Mouse (Mus musculus) adrenal gland, adult (tissue): ENCODE data around the gene Ces1h.
"Not testable (repeated sequence)": the region's sequence is repeated elsewhere in the genome, so short reads cannot be mapped to it uniquely, and the experiment has no call there.

Experiments
- DNase-seq, 2 experiments: peaks; one replicate each; pipeline ENCODE4 v3.0.0; 2022 to 2023; ENCODE audit warnings: low spot score in 1 of 2; ENCODE audit not compliant: inconsistent age in 2 of 2

Gene Ces1h

DNA sequence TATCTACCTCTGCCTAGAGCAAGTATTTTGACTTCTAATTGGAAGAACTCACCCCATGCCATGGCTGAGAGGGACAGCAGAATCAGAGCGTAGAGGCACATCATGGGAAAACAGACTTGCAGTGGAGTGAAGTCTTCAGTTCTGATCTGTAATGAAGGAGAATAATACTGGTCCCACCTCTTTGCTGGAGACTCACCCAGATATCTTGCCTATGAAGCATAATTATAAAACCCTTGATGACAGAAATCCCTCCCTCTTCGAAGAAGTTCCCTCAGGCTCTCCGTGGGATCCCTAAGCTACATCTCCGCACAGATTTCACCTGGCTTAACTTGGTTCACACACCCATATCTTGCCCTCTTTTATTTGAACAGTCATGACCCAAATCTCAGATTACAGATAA lies at the start of gene Ces1h:
Gene Ces1h (minus strand): TSS at position 101 of the 400 bp plus-strand sequence.
- DNase-seq = no peak

DNA sequence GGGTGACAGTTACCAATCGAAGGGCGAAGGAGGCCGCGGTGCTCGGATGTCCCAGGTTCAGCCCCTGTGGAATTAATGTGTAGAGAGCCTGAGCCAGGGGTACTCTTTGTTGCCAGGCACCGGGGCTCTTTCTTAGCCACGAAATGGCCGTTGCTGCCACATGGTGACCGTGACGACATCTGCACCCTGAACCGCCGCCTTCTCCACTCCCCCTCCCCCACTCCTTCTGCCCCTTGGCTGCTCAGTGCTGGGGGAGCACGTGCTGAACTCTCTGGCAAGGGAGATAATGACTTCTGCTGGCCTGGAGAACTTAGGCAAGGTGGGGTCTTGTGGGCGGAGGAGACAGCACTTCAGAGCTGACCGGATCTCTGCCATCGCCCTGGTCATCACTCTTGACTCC lies 47.7 kb upstream of the Ces1h start:
- no peak for DNase-seq

DNA sequence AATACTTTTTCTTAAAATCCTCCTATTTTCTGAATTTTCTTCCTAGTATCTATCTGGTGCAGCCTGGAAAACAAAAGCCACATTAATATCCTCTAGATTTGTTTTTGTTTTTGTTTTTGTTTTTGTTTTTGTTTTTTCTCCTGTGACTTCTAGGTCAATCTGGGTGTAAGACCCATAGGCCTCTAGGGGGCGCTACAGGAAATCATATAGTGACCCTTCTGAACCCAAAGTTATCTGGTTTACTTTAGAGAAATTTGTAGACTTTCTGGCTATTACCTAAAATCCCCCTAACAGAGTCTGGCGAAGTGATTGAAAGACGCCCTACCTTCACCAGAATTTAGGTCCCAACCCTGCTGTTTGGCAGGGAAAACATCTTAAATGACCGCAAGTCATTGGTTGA lies 35.9 kb upstream of the Ces1h start:
- DNase-seq = no peak

DNA sequence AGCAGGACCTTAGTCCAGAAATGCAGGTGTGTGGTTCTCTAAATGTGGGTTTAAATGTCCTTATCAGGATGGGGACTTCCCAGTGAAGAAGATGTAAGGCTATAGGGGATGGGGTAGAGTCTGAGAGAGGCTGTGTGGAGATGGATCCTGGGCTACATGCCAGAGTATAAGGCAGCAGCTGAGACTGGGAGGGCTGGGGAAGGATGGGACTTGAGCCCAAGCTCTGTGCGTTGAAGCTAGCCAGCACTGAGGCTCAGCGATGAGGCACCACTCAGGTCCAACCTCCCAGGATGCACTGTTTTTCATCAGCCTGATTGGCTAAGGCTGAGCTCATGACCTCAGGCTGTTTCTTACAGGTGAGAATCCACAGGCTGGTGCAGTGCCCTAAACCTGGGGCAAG lies 29.3 kb upstream of the Ces1h start:
- no peak for DNase-seq

DNA sequence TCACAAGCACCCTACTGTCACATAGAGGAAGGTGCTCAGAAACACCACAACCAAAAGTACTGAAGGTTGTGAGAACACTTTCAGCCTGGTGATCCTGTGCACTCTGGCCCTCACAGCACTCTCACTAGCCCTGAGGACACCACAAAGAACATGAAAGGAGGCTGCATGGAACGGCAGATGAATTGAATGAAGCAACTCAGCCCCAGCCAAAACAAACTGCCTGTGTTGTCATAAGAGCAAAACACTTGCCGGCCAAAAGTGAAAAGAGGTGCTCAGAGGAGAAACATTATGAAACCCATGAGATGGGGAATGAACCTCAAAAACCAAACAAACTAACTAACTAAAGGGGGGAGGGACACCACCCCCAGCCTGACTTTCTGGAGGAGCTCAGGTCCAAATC lies 20.2 kb upstream of the Ces1h start:
- no peak for DNase-seq

DNA sequence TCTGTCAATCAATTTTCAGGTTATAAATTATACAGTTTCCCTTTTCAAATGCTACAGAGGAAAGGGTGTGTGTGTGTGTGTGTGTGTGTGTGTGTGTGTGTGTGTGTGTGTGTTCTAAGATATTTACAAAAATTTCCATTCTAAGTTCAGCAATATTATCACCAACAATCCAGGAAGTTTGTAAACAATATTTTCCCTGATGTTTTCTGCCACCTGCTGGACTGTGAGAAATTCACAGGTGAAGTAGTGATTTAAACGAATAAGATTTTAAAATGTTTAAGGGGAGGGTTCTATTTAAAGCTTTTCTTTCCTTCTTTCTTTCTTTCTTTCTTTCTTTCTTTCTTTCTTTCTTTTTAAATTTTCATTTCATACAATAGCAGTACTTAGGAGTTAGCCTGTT lies 18.5 kb upstream of the Ces1h start:
- DNase-seq = peak in 1 of 2 experiments; percentile 67

DNA sequence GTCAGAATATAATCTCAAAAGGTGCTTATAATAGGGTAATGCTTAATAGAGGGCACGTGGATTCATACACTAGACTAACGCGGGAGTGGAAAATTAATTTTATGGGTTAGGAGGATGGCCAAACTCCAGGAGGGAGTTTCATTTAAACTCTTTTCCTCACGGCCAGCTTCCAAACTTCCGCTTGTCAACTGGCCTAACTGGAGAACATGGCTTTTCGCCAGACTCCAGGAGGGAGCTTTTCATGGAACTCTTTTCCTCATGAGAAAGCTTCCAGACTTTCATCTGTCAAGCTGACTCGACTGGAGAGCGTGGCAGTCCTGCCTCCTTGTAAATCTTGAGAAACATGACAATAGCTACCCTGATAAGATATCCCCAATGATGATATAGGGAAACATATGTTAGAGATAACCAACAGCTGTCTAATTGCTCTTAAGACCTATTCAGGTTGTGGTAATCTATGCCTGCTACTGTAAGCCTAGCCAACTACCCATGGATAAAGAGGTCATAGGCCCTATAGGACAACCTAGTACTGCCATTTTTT lies 14.6 kb upstream of the Ces1h start:
- not testable (repeated sequence) for DNase-seq

DNA sequence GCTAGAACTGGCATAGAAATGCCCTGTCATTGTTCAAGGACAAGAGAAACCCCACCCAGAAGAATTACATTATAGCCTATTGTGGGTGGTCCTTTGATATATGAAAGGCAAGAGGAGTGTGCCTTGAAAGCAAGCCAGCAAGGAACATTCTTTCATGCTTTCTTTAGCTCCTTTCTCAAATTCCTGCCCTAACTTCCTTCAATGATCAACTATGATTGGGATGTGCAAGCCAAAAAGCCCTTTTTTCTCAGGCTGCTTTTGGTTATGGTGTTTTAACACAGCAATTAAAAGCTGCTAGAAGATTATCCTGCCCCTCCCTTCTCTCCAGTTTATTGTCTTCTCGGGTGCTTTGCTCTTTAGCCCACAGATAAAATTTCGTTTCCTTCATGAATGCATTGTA lies 10.0 kb downstream of the Ces1h start:
- no peak for DNase-seq

DNA sequence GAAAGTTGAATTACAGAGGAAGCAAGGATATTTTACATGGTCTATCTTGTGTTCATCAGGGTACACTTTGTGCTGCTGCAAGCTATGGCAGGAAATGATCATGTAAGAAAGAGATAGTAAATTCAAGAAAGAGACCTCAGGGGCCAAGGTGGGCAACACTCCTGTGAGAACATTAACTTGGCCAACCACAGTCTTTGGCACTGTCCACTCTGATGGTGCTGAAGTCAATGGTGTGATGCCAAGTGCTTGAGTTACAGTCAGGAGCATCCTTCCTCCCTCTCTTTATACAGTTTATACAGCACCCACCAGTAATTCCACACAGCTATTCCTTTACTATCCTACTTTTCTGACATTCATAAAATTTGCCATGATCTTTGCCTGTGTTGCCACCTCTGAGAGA lies 19.4 kb downstream of the Ces1h start:
- DNase-seq = no peak

DNA sequence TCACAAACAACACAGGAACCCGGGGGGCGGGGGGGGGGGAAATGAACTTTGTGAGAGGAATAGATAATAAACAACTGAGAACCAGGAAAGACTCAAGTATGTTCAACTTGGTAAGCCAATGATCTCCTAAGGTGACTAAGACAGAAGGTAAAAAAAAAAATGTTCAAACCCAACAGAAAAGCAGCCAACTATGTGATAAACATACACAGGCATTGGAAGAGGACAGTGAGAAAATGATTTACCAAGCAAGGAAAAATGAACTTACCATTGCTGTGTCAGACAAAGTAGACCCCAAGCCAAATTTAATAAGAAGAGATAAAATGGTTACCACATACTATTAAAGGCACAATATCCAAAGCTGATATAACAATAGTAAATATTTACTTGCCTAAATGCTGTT lies 40.0 kb downstream of the Ces1h start:
- DNase-seq = no peak

DNA sequence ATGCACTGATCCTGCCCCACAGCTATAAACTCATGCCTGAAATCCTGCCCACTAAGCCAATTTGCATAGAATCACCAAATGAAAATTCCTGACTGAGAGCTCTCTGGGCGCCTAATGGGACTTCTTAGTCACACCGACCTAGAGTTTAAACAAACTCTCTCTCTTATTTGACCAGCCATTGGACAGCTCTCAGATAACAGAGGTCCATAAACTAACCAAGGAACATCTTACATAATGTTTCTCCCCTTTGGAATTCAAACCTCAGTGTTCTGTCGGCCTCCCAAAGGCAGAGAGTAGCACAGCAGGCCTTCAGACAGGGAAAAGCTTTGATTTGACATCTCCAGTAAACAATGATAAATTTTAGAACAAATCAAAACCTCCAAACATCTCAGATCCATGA lies 42.3 kb downstream of the Ces1h start, which contains the start of gene Ces1g:
Gene Ces1g (minus strand): TSS at position 102 of the 400 bp plus-strand sequence.
- no peak for DNase-seq

DNA sequence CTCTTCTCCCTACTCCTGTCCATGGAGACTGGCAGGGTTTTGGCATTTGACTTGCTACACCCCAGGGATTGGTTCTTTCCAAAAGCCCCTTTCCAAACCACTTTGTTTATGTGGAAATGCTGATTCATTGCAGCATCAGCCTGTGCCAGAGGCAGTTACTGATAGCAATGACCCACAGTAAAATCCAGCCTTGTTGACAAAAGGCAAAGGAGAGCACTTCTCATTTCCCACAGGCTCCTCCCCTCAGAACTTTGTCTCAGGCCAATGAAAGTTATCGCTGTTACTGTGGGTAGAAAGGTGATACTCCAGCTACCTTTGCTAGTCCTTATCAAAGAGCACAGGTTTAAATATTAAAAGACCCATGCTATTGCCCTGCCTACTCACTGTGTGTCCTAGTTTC lies 46.8 kb downstream of the Ces1h start:
- peak in 1 of 2 experiments; percentile 69 for DNase-seq

DNA sequence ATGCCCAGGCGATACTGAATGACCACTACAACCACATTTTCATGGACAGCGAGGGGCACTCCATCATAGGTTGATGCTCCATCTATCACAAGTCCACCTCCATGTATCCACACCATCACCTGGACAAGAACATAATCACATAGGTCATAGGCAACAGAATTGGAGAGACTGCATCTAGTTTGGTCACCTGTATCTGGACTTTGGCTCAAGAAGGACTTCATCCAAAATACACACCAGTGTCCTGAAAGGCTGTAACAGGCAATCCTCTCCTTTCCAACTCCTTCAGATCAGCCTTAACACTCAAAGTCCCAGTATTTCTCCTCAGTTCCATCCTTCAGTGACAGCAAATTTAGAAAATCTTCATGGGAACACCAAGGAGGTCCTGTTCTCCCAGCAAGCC lies 48.4 kb downstream of the Ces1h start:
- no peak for DNase-seq

DNA sequence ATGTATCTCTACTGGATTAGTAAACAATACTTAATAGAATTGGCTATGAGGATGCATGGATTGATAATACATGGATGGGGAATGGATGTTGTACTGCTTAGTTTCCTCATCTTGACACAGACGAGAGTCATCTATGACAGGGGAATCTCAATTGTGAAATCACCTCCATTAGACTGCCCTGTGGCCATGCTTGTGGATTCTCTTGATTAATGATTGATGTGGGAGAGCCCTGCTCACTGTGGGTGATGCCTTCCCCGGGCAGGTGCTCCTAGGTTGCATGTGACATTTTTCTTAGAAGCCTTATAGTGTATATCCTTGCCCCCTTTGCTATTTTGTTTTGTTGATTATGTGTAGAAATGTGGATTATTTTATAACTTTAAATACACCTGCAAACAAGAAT lies 54.4 kb downstream of the Ces1h start:
- DNase-seq = no peak

DNA sequence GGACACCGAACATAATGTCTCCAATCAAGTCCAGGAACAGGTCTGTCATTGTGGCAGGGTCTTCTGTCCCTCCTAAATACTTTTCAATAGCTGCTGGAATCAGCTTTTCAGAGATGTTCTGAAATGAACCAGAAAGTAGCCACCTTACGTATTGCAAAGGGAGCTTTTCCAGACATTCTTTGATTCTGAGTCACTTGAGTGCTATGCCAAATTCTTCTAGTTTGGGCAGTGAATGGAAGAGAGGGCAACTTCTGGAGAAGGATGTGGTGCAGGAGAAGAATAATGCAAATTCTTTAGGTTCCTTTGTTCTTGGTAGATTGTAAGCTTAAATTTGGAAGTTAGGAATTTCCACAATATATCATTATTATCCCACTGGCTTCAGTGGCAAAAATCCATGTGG lies 62.5 kb downstream of the Ces1h start:
- no peak for DNase-seq

DNA sequence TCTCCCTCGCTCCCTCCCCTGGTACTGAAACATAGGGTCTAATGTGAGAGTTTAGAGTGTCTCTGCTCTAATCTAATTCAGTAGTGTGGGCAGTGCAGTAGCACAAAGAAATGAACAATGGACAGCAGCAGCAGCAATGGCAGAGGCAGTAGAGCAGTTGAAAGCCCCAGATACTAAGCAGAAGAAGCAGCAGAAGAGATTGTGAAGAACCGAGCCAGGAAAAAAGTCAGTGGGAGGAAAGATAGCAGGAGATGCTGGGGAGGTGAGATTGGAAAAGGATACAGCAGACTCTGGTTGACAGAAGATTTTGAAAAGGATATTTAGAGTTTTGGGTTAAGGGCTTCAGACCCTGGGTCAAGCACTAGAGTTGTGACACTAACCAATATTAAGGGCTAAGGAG lies 64.0 kb downstream of the Ces1h start:
- DNase-seq = no peak
